Mouse (Mus musculus) MEL (cell line): ENCODE measurements around the gene Scn4a.

ENCODE experiments used
- CTCF ChIP-seq, 3 experiments: IDR thresholded peaks in 2 of 3; conservative IDR thresholded peaks in 1 of 3; 2 replicates each; pipeline ENCODE4 v1.5.1; 2011 to 2012; ENCODE audit warnings: low read length in 3 of 3, low read depth in 2 of 3, mild to moderate bottlenecking in 2 of 3, improper control_type of control experiment in 1 of 3, inconsistent platforms in 1 of 3, mixed read lengths in 1 of 3, moderate library complexity in 1 of 3; ENCODE audit not compliant: control insufficient read depth in 1 of 3, insufficient read depth in 1 of 3, poor library complexity in 1 of 3, severe bottlenecking in 1 of 3
- EP300 ChIP-seq, 2 experiments: IDR thresholded peaks; 2 replicates each; pipeline ENCODE4 v1.6.1; 2011; ENCODE audit warnings: improper control_type of control experiment in 2 of 2, low read length in 2 of 2, low read depth in 1 of 2, mild to moderate bottlenecking in 1 of 2
- MXI1 ChIP-seq: IDR thresholded peaks from 2 replicates; pipeline ENCODE4 v1.6.1; 2011; ENCODE audit warnings: mild to moderate bottlenecking, low read depth, low read length, improper control_type of control experiment
- NELFE ChIP-seq: IDR thresholded peaks from 2 replicates; pipeline ENCODE4 v1.6.1; 2011; ENCODE audit warnings: low read depth, low read length, improper control_type of control experiment
- POLR2A ChIP-seq, 2 experiments: IDR thresholded peaks; 2 replicates each; pipeline ENCODE4 v1.6.1; 2011 to 2012; ENCODE audit warnings: low read length in 2 of 2, mild to moderate bottlenecking in 2 of 2, control low read depth in 1 of 2, improper control_type of control experiment in 1 of 2, low read depth in 1 of 2, moderate library complexity in 1 of 2; ENCODE audit not compliant: control insufficient read depth in 1 of 2, insufficient read depth in 1 of 2, poor library complexity in 1 of 2
- RCOR1 ChIP-seq: IDR thresholded peaks from 2 replicates; pipeline ENCODE4 v1.6.1; 2012; ENCODE audit warnings: low read depth, mild to moderate bottlenecking, inconsistent platforms, low read length, improper control_type of control experiment
- TBP ChIP-seq: IDR thresholded peaks from 2 replicates; pipeline ENCODE4 v1.8.0; 2011; ENCODE audit warnings: low read depth, low read length, improper control_type of control experiment
- USF1 ChIP-seq: IDR thresholded peaks from 2 replicates; pipeline ENCODE4 v1.6.1; 2014; ENCODE audit warnings: low read depth, mild to moderate bottlenecking, inconsistent platforms, low read length, improper control_type of control experiment, moderate library complexity
- ZNF384 ChIP-seq: IDR thresholded peaks from 2 replicates; pipeline ENCODE4 v1.6.1; 2012; ENCODE audit warnings: low read depth, mild to moderate bottlenecking, inconsistent platforms, low read length, improper control_type of control experiment

GRCm38 (mm10) chr11:106282452-106282851, 70.6 kb downstream of the Scn4a start:
- TF ChIP-seq CTCF (IDR thresholded peaks at IDR 0.05 in 2 of 3, conservative IDR thresholded peaks at IDR 0.05 in 1 of 3; ENCODE audit: control insufficient read depth in 1 of 3, insufficient read depth in 1 of 3, low read depth in 2 of 3, low read length in 3 of 3, poor library complexity in 1 of 3, severe bottlenecking in 1 of 3) = no peak
- no peak for TF ChIP-seq RCOR1
- no peak for TF ChIP-seq EP300 (IDR thresholded peaks at IDR 0.05; ENCODE audit: low read depth in 1 of 2, low read length in 2 of 2)
- TF ChIP-seq MXI1 = no peak
- TF ChIP-seq USF1 = no peak
- TF ChIP-seq NELFE = no peak
- TF ChIP-seq TBP = no peak
- TF ChIP-seq POLR2A (IDR thresholded peaks at IDR 0.05; ENCODE audit: control insufficient read depth in 1 of 2, insufficient read depth in 1 of 2, low read depth in 1 of 2, low read length in 2 of 2, poor library complexity in 1 of 2) = no peak
- TF ChIP-seq ZNF384 = no peak
